Mouse (Mus musculus) retina, postnatal 1 day (tissue): ENCODE measurements at regions not wholly inside any gene's neighbourhood (a gene's known extent, or its start where the extent isn't known, plus 50 kb on each side); places are given as distances from the start of the nearest gene placed in this dataset.
A peak's percentile ranks its signal among the peaks of the same experiment; 100 is the strongest.

Experiments used
- DNase-seq: peaks from one replicate; pipeline ENCODE4 v3.0.0-alpha.2; 2012

- DNase-seq = no peak
These were observed 819.7 kb upstream of the Acvr2a start for GRCm38 (mm10) chr2:47994185-47994584.

- DNase-seq = no peak
These were observed 812.7 kb upstream of the Acvr2a start for GRCm38 (mm10) chr2:48001230-48001629.

- DNase-seq = peak; percentile 81
These were observed 812.0 kb upstream of the Acvr2a start for GRCm38 (mm10) chr2:48001800-48002507.

- no peak for DNase-seq
These were observed 803.6 kb upstream of the Acvr2a start for GRCm38 (mm10) chr2:48010308-48010707.

- peak; percentile 43 for DNase-seq
These were observed 786.4 kb upstream of the Acvr2a start for GRCm38 (mm10) chr2:48027559-48027958.

- DNase-seq = no peak
These were observed 752.5 kb upstream of the Acvr2a start for GRCm38 (mm10) chr2:48061375-48061774.

GRCm38 (mm10) chr2:48063436-48063835 is 750.5 kb upstream of the Acvr2a start:
- DNase-seq = no peak

GRCm38 (mm10) chr2:48065162-48065561 is 748.7 kb upstream of the Acvr2a start:
- DNase-seq = no peak

- no peak for DNase-seq
These were observed 731.6 kb upstream of the Acvr2a start for GRCm38 (mm10) chr2:48082120-48082799.

GRCm38 (mm10) chr2:48098287-48098686 is 715.6 kb upstream of the Acvr2a start:
- DNase-seq = no peak

- DNase-seq = peak; percentile 3
These were observed 714.9 kb upstream of the Acvr2a start for GRCm38 (mm10) chr2:48098931-48099531.

GRCm38 (mm10) chr2:48123662-48124061 is 690.2 kb upstream of the Acvr2a start:
- no peak for DNase-seq

GRCm38 (mm10) chr2:48138051-48138611 is 675.8 kb upstream of the Acvr2a start:
- peak; percentile 27 for DNase-seq

GRCm38 (mm10) chr2:48141281-48141680 is 672.6 kb upstream of the Acvr2a start:
- DNase-seq = no peak

- no peak for DNase-seq
These were observed 659.2 kb upstream of the Acvr2a start for GRCm38 (mm10) chr2:48154706-48155105.

- no peak for DNase-seq
These were observed 641.3 kb upstream of the Acvr2a start for GRCm38 (mm10) chr2:48172626-48173025.

- no peak for DNase-seq
These were observed 627.7 kb upstream of the Acvr2a start for GRCm38 (mm10) chr2:48186161-48186560.

GRCm38 (mm10) chr2:48186609-48187008 is 627.3 kb upstream of the Acvr2a start:
- no peak for DNase-seq

GRCm38 (mm10) chr2:48211804-48212203 is 602.1 kb upstream of the Acvr2a start:
- DNase-seq = no peak

- no peak for DNase-seq
These were observed 593.1 kb upstream of the Acvr2a start for GRCm38 (mm10) chr2:48220771-48221170.

- DNase-seq = no peak
These were observed 590.7 kb upstream of the Acvr2a start for GRCm38 (mm10) chr2:48223084-48223799.

GRCm38 (mm10) chr2:48250174-48250573 is 563.7 kb upstream of the Acvr2a start:
- DNase-seq = no peak

- no peak for DNase-seq
These were observed 553.6 kb upstream of the Acvr2a start for GRCm38 (mm10) chr2:48260299-48260698.
